Mouse (Mus musculus) heart, embryonic 11.5 days (tissue): ENCODE results near the gene Hs3st6. TPM values are rescaled to one million over a fixed set of nuclear protein-coding genes. Genes with fewer than 3 reads are reported as not detected.

Experiments used
- ATAC-seq: fragments of 200-750 bp; cut with Nextera tagmentation; replicated peaks from 2 replicates; pipeline ENCODE4 v1.8.0; 2017; ENCODE audit warnings: moderate library complexity; ENCODE audit not compliant: insufficient number of reproducible peaks, low FRiP score, low TSS enrichment
- H3K27ac ChIP-seq: fragments of 300-500 bp; sonication (generic); 2 replicates; pipeline ENCODE4 v1.5.1; 2014; ENCODE audit warnings: mild to moderate bottlenecking, low read depth, low read length
- H3K27me3 ChIP-seq: fragments of 300-500 bp; sonication (generic); 2 replicates; pipeline ENCODE4 v1.6.1; 2014; ENCODE audit warnings: mild to moderate bottlenecking, low read length, mixed read lengths; ENCODE audit not compliant: control insufficient read depth, insufficient read depth
- H3K36me3 ChIP-seq: fragments of 300-500 bp; sonication (generic); 2 replicates; pipeline ENCODE4 v1.6.1; 2014; ENCODE audit warnings: mild to moderate bottlenecking, low read length, moderate library complexity, mixed read lengths; ENCODE audit not compliant: control insufficient read depth, insufficient read depth
- H3K4me1 ChIP-seq: fragments of 300-500 bp; sonication (generic); 2 replicates; pipeline ENCODE4 v1.6.1; 2014; ENCODE audit warnings: low read length; ENCODE audit not compliant: control insufficient read depth, insufficient read depth
- H3K4me2 ChIP-seq: fragments of 300-500 bp; sonication (generic); 2 replicates; pipeline ENCODE4 v1.6.1; 2014; ENCODE audit warnings: mild to moderate bottlenecking, moderate library complexity
- H3K4me3 ChIP-seq: fragments of 300-500 bp; sonication (generic); 2 replicates; pipeline ENCODE4 v1.5.1; 2014; ENCODE audit warnings: low read depth, low read length
- H3K9ac ChIP-seq: fragments of 300-500 bp; sonication (generic); 2 replicates; pipeline ENCODE4 v1.6.1; 2014; ENCODE audit warnings: mild to moderate bottlenecking, low read depth, low read length, moderate library complexity
- H3K9me3 ChIP-seq: fragments of 300-500 bp; sonication (generic); replicated peaks from 2 replicates; pipeline ENCODE4 v1.6.1; 2016; ENCODE audit warnings: low read length; ENCODE audit not compliant: control insufficient read depth
- WGBS: fragments of 180-500 bp; shearing (Covaris S2); extraction: QIAGEN DNeasy Blood & Tissue Kit; methylation state at CpG from one replicate; pipeline ENCODE4 v1.1.7; 2014; ENCODE audit not compliant: insufficient replicate concordance; 5-methylcytosine and 5-hydroxymethylcytosine counted together
- polyA plus RNA-seq: library from polyadenylated mRNA; unstranded; fragments of >200 nt; fragmentation: Nextera tagmentation; extraction: Ambion mirVana; gene quantifications from 2 replicates; pipeline ENCODE4 v1.2.1, GENCODE M21; 2014

Hs3st6 gene
- polyA plus RNA-seq, 1 experiment from 2014 or later: 0.34 TPM

- Histone ChIP-seq H3K4me1 (no peaks in the 10 kb centered on the region), H3K4me2 (no peak overlapping the region), H3K9me3 (no peaks in the 10 kb centered on the region), H3K9ac (no peak overlapping the region), H3K36me3 (no peaks in the 10 kb centered on the region), H3K27me3 (peaks cover 4% of the 10 kb centered on the region; the same call in 1 of the 2 replicates), H3K4me3 (no peak overlapping the region), H3K27ac (no peak overlapping the region)
- 83% methylated on average over 4 of the region's 4 CpGs for WGBS
- ATAC-seq: no peak
These were observed 46.7 kb downstream of the Hs3st6 start for GRCm38 (mm10) chr17:24799476-24799875.

- no peak overlapping the region for H3K4me3 ChIP-seq
- H3K27ac ChIP-seq: no peak overlapping the region
- no peaks in the 10 kb centered on the region for H3K36me3 ChIP-seq
- H3K27me3 ChIP-seq: peaks cover 11% of the 10 kb centered on the region
- H3K4me2 ChIP-seq: no peak overlapping the region
- no peaks in the 10 kb centered on the region for H3K4me1 ChIP-seq
- 57% methylated on average over 3 of the region's 3 CpGs for WGBS
- no peaks in the 10 kb centered on the region for H3K9me3 ChIP-seq
- ATAC-seq: no peak
- no peak overlapping the region for H3K9ac ChIP-seq
These were observed 47.7 kb downstream of the Hs3st6 start for GRCm38 (mm10) chr17:24800524-24800923.

- ATAC-seq: peak; percentile 77
- H3K4me2 ChIP-seq: peak within 1 kb of the TSS; percentile 94
- H3K27me3 ChIP-seq: peaks cover 21% of the 10 kb centered on the region
These were observed 51.5 kb downstream of the Hs3st6 start, which contains the start of gene Meiob for GRCm38 (mm10) chr17:24803952-24804951. Meiob (plus strand) TSS chr17:24804289.

More at GRCm38 (mm10) chr17:24803952-24804951, 51.5 kb downstream of the Hs3st6 start, which contains the start of gene Meiob:
- under 1% methylated on average over 68 of the region's 71 CpGs for WGBS
- Histone ChIP-seq H3K4me1 (no peaks in the 10 kb centered on the region), H3K27ac (no peak within 1 kb of the TSS), H3K4me3 (peak within 1 kb of the TSS; percentile 80), H3K9ac (peak within 1 kb of the TSS; percentile 73), H3K9me3 (no peaks in the 10 kb centered on the region), H3K36me3 (no peaks in the 10 kb centered on the region)

Other genes with a start within 250 kb of the Hs3st6 start
- 72.3 and 80.1 TPM in 2 replicates for gene Traf7, start 225.1 kb upstream of the Hs3st6 start, polyA plus RNA-seq
- 1.1 and 1.9 TPM in 2 replicates for gene Rab26, start 218.8 kb upstream of the Hs3st6 start, polyA plus RNA-seq
- 8.9 and 9.2 TPM in 2 replicates for gene Pkd1, start 203.2 kb upstream of the Hs3st6 start, polyA plus RNA-seq
- 46.7 and 50.6 TPM in 2 replicates for gene Tsc2, start 120.4 kb upstream of the Hs3st6 start, polyA plus RNA-seq
- 9.1 and 9.8 TPM in 2 replicates for gene Nthl1, start 120.3 kb upstream of the Hs3st6 start, polyA plus RNA-seq
- gene Slc9a3r2, start 102.7 kb upstream of the Hs3st6 start, polyA plus RNA-seq: 52.7 and 58.0 TPM in 2 replicates
- not detected in 2 replicates for gene Npw, start 94.5 kb upstream of the Hs3st6 start, polyA plus RNA-seq
- 19.7 and 22.0 TPM in 2 replicates for gene Zfp598, start 83.3 kb upstream of the Hs3st6 start, polyA plus RNA-seq
- gene Syngr3, start 63.0 kb upstream of the Hs3st6 start, polyA plus RNA-seq: 0.39 and 0.65 TPM in 2 replicates
- gene Gfer, start 56.8 kb upstream of the Hs3st6 start, polyA plus RNA-seq: 36.7 and 39.0 TPM in 2 replicates
- 0.49 and 1.1 TPM in 2 replicates for gene Noxo1, start 56.8 kb upstream of the Hs3st6 start, polyA plus RNA-seq
- gene Tbl3, start 45.3 kb upstream of the Hs3st6 start, polyA plus RNA-seq: 50.9 and 54.8 TPM in 2 replicates
- not detected in 2 replicates for gene Rnf151, start 34.9 kb upstream of the Hs3st6 start, polyA plus RNA-seq
- gene Rps2, start 34.9 kb upstream of the Hs3st6 start, polyA plus RNA-seq: 1,091 and 1,195 TPM in 2 replicates
- gene Ndufb10, start 28.5 kb upstream of the Hs3st6 start, polyA plus RNA-seq: 373 and 401 TPM in 2 replicates
- gene Rpl3l, start 25.2 kb upstream of the Hs3st6 start, polyA plus RNA-seq: 0.40 and 0.44 TPM in 2 replicates
- 19.5 and 20.9 TPM in 2 replicates for gene Msrb1, start 16.3 kb upstream of the Hs3st6 start, polyA plus RNA-seq
- not detected in 2 replicates for gene Meiob, start 51.3 kb downstream of the Hs3st6 start, polyA plus RNA-seq
- 42.6 and 48.8 TPM in 2 replicates for gene Hagh, start 87.2 kb downstream of the Hs3st6 start, polyA plus RNA-seq
- gene Fahd1, start 97.4 kb downstream of the Hs3st6 start, polyA plus RNA-seq: 38.0 and 39.5 TPM in 2 replicates
- gene Igfals, start 113.0 kb downstream of the Hs3st6 start, polyA plus RNA-seq: 0.14 TPM in 1 of 2 replicates, not detected in the other
- gene Nubp2, start 133.4 kb downstream of the Hs3st6 start, polyA plus RNA-seq: 42.3 and 43.3 TPM in 2 replicates
- gene Spsb3, start 133.7 kb downstream of the Hs3st6 start, polyA plus RNA-seq: 25.2 and 26.5 TPM in 2 replicates
- 15.3 and 19.3 TPM in 2 replicates for gene Eme2, start 142.1 kb downstream of the Hs3st6 start, polyA plus RNA-seq
- gene Mrps34, start 142.1 kb downstream of the Hs3st6 start, polyA plus RNA-seq: 85.6 and 92.1 TPM in 2 replicates
- 35.7 and 37.9 TPM in 2 replicates for gene Nme3, start 143.5 kb downstream of the Hs3st6 start, polyA plus RNA-seq
- gene Mapk8ip3, start 184.0 kb downstream of the Hs3st6 start, polyA plus RNA-seq: 33.0 and 34.2 TPM in 2 replicates
- 109 and 148 TPM in 2 replicates for gene Jpt2, start 207.7 kb downstream of the Hs3st6 start, polyA plus RNA-seq